Mouse (Mus musculus) C2C12 (cell line): ENCODE measurements around the gene Retreg1.

ENCODE experiments used
- CTCF ChIP-seq: IDR thresholded peaks from one replicate; pipeline ENCODE4 v1.5.1; 2011; ENCODE audit not compliant: control insufficient read depth, insufficient read depth, insufficient read length
- FOSL1 ChIP-seq: IDR thresholded peaks from one replicate; pipeline ENCODE4 v1.8.0; 2011; ENCODE audit warnings: mild to moderate bottlenecking, low read length; ENCODE audit not compliant: poor library complexity, insufficient read depth, severe bottlenecking
- MAX ChIP-seq: IDR thresholded peaks from one replicate; pipeline ENCODE4 v1.6.1; 2011; ENCODE audit warnings: mild to moderate bottlenecking, control low read depth
- MYOG ChIP-seq: IDR thresholded peaks from one replicate; pipeline ENCODE4 v1.6.1; 2011; ENCODE audit not compliant: control insufficient read depth, insufficient read length; ENCODE audit errors: extremely low read depth
- USF1 ChIP-seq: IDR thresholded peaks from one replicate; pipeline ENCODE4 v1.6.1; 2011; ENCODE audit warnings: low read depth, mild to moderate bottlenecking, control low read depth, moderate library complexity

GRCm38 (mm10) chr15:25960231-25960630 is 117.3 kb downstream of the Retreg1 start:
- no peak for TF ChIP-seq CTCF
- TF ChIP-seq MYOG: no peak
- no peak for TF ChIP-seq USF1
- TF ChIP-seq MAX: no peak
- TF ChIP-seq FOSL1: no peak
